Mouse (Mus musculus) urinary bladder, postnatal 25 days (tissue): ENCODE measurements around the gene Epb41.

Experiments
- DNase-seq: peaks from one replicate; pipeline ENCODE4 v3.0.0; 2022; ENCODE audit warnings: low spot score

The Epb41 gene

GRCm38 (mm10) chr4:131920141-131920594 is 155.0 kb downstream of the Epb41 start:
- DNase-seq = peak; percentile 43

GRCm38 (mm10) chr4:131919506-131920140 is 155.5 kb downstream of the Epb41 start:
- no peak for DNase-seq

GRCm38 (mm10) chr4:131918711-131919500 is 156.2 kb downstream of the Epb41 start:
- no peak for DNase-seq

DNA sequence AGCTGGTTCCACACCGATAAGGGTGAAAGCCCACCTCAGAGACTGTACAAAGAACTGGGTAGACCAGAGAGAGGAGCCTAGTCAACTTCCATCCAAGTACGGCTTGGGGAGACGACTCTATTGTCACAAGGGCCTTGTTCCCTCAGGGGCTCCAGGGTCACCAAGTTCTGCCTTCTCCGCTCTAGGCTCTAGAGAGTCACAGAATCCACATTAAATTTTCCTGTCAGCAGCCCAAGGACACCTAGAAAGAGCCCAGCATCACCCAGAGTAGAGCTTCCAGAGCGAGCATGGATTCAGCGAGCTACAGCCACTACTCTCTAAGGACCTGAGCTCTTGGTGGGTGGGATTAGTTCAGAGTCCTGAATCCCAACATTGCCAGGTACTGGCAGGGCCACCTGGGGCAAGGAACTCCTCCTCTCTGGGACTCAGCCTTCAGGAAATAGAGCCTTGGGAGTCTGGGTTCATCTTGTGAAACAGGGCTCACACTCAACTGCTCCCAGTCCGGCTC is 157.0 kb downstream of the Epb41 start:
- DNase-seq = no peak

DNA sequence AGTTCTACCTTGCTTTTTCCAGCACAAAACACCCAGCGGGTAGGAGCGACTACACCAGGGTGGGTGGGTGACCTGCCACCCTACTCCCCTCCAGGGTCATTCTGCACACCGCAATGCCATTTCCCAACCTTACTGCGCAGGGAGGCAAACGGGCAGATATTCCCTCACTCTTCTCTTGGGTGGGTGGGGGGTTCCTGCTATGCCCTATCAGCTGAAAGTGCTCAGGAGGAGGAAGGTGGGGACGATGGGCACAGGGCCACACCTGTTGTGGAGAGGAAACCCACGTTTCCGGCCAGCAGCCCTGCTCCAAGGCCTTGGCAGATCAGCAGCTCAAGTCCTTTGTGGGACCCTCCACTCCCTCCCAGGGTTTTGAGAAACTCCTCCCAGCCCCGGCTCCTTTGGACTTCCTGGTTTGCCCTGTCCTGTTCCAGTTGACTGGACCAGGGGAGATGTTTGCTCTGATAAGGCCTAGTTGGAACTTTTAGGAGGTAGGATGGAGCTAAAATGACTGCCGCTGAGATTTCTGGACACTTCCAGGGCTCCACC is 158.0 kb downstream of the Epb41 start:
- no peak for DNase-seq

GRCm38 (mm10) chr4:131916425-131916824 is 158.7 kb downstream of the Epb41 start:
- DNase-seq = peak; percentile 79

- DNase-seq = no peak
Measured at GRCm38 (mm10) chr4:131915821-131916328, 159.2 kb downstream of the Epb41 start.

- DNase-seq = no peak
Measured at GRCm38 (mm10) chr4:131914891-131915469, 160.1 kb downstream of the Epb41 start.

DNA sequence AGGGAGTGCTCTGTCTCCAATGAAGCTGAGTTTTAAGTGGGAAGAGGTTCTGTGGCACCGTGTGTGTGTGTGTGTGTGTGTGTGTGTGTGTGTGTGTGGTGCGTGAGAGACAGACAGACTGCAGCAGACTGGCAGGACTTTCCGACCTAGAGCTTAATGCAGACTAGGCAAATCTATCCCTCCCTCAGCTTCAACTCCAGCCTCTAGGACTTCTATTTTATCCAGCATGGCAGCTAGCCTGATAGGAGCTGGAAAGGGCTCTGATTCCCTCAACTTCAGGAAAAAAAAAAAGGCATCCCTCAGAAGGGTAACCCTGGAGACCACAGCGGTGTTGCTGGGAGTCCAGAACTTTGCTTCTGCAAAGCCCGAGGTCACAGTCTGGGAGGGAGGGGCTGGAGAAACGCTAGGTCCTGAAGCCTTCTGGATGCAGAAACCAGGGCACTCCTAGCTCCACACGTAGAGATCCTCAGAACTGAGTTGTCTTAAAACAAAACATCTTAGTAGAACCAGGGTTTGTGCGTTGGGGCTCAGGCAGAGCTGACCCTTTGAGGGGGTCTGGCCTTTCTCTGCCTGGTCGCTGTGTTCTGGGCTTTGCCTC is 161.0 kb downstream of the Epb41 start:
- no peak for DNase-seq

- DNase-seq = no peak
Measured at GRCm38 (mm10) chr4:131913526-131913925, 161.6 kb downstream of the Epb41 start.

- no peak for DNase-seq
Measured at GRCm38 (mm10) chr4:131911521-131911920, 163.6 kb downstream of the Epb41 start.

DNA sequence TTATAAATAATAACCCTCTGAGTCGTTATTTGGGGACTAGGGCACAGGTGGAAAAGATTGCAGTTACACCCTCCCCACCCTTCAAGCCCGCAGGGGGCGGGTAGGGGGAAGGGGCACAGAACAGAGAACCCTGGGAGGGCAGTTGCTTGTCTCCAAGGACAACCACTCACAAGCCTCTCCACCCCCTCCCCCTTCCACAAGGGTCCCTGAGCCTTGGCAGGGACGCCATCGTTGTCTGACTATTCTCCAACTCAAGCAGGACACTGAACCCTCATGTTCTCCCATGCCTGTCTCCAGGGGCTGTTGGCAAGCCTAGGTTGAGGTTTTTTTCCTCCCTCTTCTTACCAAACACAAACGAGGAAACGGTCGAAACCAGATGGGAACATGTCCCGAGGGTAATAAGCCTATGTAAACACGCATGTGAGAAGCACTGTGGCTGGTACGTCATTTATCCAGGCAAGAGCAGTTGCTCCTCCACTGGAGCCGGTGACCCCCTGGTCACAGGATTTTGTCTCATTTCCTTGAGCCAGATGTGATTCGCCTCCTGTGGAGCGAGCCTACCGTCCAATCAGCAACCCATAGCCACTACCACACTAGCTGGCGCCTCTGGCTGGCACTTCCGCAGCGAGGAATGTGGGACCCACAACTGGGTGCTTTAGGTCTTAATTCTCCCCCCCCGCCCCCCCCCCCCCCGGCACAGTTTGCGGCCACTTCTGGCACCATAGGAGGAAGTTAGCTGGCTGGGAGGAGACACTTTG is 164.7 kb downstream of the Epb41 start:
- DNase-seq = no peak

GRCm38 (mm10) chr4:131907912-131908311 is 167.2 kb downstream of the Epb41 start:
- DNase-seq = no peak

DNA sequence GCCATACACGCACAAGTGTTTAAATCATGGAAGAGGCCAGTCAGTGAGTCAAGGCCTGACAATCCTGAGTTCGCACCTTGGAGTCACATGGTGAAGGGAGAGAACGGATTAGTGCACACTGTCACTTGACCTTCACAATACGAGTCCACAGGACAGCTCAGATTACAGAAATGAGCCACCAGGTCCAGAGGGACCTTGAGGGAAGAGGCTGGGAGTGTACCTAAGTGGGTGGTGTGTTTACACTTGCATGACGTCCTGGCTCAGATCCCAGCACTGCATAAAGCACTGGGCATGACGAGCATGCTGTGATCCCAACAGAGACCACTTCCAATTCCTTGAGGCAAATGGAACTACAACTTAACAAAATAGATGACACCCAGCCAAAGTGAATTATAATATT is 168.7 kb downstream of the Epb41 start:
- DNase-seq = no peak

GRCm38 (mm10) chr4:131904478-131904877 is 170.6 kb downstream of the Epb41 start:
- no peak for DNase-seq

DNA sequence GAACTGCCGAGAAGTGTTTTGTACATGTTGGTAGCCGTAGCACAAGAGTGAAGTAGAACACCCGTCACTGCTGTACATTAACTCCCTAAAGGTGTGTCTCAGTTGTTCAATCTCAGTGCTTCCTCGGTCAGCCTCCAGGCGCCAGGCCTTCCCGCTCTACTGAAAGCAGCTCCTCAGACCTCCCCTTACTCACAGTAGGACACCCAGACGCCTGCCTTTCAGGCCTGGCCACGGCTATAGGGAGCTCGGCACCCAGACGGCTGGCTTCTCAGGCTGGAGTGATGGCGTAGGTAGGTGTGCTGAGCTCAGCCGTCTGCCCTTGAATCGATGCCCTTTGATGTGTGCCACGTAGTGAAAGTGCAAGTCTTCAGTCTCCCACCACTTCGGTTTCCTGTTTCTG is 174.0 kb downstream of the Epb41 start:
- DNase-seq = no peak

- DNase-seq = no peak
Measured at GRCm38 (mm10) chr4:131899180-131899554, 176.0 kb downstream of the Epb41 start.

DNA sequence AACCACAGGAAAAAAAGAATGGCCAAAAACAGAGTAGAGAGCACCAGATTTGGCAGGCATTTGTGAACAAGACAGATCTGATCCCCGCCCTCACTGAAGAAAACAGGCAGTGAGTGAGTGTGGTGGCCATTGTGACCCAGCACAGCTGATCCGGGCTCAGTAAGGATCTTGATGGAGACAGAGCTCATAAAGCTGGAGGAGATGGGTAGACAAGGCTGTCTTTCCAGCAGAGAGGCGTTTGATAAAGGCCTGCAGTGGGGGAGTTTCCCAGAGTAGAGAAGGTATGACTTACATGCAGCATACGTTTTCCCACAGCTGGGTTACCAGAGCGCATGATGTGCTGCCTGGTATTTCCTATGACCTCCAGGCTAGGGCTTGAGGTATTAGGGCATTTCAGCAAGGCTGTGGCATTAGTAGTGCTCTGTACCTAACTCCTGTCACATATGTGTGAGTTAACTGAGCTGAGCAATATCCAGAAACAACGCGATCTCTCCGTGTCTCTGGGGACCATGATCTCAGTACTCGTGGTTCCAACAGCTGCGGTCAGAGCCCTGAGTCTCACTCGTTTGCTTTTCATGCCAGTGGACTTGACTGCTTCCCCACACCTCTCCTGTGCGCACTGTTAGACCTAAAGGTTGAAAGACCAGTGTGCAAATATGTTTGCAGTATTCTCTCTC is 176.5 kb downstream of the Epb41 start:
- no peak for DNase-seq

DNA sequence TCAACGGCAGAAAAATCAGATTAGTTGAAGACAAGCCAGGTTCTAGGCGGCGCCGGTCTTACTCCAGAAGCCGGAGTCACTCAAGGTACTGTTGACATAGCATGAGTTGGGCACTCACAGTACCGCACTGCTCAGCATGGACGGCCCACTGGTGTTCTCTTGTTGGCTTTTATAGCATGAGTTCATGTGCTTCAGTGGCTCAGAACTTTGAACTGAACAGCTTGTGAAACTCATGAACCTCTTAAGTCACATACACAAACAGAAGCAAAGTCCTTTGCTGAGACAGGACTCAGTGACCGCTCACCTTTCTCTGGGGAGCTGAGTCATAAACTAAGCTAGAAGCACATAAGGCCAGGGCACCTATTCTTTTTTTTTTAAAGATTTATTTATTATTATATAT is 177.3 kb downstream of the Epb41 start:
- no peak for DNase-seq

DNA sequence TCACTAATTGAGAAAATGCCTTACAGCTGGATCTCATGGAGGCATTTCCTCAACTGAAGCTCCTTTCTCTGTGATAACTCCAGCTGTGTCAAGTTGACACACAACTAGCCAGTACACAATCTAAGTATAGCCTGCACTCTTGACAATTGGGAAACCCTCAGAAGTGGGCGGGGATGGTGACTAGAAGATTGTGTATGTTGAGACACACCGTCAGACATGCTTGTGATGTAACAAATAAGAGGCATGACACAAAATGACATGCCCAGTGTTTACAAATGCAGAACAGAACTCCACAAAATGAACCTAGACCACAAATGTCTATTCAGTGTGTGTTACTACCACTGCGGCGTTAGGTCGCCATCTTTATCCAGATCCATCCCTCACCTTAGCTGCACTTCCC is 178.0 kb downstream of the Epb41 start:
- no peak for DNase-seq

GRCm38 (mm10) chr4:131890692-131891091 is 184.4 kb downstream of the Epb41 start:
- no peak for DNase-seq
